Mouse (Mus musculus) kidney, embryonic 16.5 days (tissue): ENCODE data around the gene Pnpla1. TPM values are rescaled to one million over a fixed set of nuclear protein-coding genes. Genes with fewer than 3 reads are reported as not detected.
"Not testable (repeated sequence)": the region's sequence is repeated elsewhere in the genome, so short reads cannot be mapped to it uniquely, and the experiment has no call there.

Experiments used
- ATAC-seq: fragments of 200-750 bp; cut with Nextera tagmentation; 2 replicates; pipeline ENCODE4 v1.8.0; 2017; ENCODE audit warnings: moderate TSS enrichment; ENCODE audit not compliant: low FRiP score, low TSS enrichment
- H3K27ac ChIP-seq: fragments of 300-500 bp; sonication (generic); 2 replicates; pipeline ENCODE4 v1.5.1; 2014; ENCODE audit warnings: low read length
- H3K27me3 ChIP-seq: fragments of 300-500 bp; sonication (generic); 2 replicates; pipeline ENCODE4 v1.6.1; 2014; ENCODE audit warnings: low read length, control low read depth, mixed read lengths; ENCODE audit not compliant: insufficient read depth
- H3K36me3 ChIP-seq: fragments of 300-500 bp; sonication (generic); 2 replicates; pipeline ENCODE4 v1.6.1; 2014; ENCODE audit warnings: low read length, control low read depth, mixed read lengths; ENCODE audit not compliant: insufficient read depth
- H3K4me1 ChIP-seq: fragments of 300-500 bp; sonication (generic); 2 replicates; pipeline ENCODE4 v1.6.1; 2014; ENCODE audit warnings: low read length, control low read depth, mixed read lengths; ENCODE audit not compliant: insufficient read depth
- H3K4me2 ChIP-seq: fragments of 300-500 bp; sonication (generic); replicated peaks from 2 replicates; pipeline ENCODE4 v1.6.1; 2014; ENCODE audit warnings: low read depth, low read length
- H3K4me3 ChIP-seq: fragments of 300-500 bp; sonication (generic); 2 replicates; pipeline ENCODE4 v1.5.1; 2014; ENCODE audit warnings: mild to moderate bottlenecking, low read length
- H3K9ac ChIP-seq: fragments of 300-500 bp; sonication (generic); replicated peaks from 2 replicates; pipeline ENCODE4 v1.6.1; 2014; ENCODE audit warnings: low read length
- H3K9me3 ChIP-seq: fragments of 300-500 bp; sonication (generic); 2 replicates; pipeline ENCODE4 v1.6.1; 2016; ENCODE audit warnings: low read length, control low read depth
- WGBS: fragments of 180-500 bp; shearing (Covaris S2); extraction: QIAGEN DNeasy Blood & Tissue Kit; methylation state at CpG from one replicate; pipeline ENCODE4 v1.1.7; 2014; 5-methylcytosine and 5-hydroxymethylcytosine counted together
- polyA plus RNA-seq: library from polyadenylated mRNA; unstranded; fragments of >200 nt; fragmentation: Nextera tagmentation; extraction: Ambion mirVana; gene quantifications from 2 replicates; pipeline ENCODE4 v1.2.1, GENCODE M21; 2015

Gene Pnpla1
- polyA plus RNA-seq, 1 experiment from 2014 or later: not detected

DNA sequence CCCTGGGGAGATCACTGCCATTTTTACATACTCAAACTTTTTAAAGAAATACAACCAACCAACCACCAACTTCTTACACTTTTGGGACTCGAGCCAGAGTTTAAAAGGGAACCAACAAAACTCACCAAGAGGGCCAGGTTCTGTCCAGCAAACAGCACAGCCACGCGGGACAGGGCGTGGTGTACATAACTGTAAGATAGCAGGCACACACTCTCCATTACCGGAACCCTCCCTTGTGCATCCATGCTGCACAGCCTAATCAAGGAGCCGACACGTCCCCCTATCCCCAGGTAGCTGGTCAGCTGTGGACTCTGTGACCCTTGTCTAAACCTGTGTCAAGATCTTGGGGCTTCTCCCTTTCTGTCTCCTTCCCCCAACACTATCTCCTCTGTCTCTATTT is 20.4 kb upstream of the Pnpla1 start:
- peaks cover 56% of the 10 kb centered on the region for H3K36me3 ChIP-seq

DNA sequence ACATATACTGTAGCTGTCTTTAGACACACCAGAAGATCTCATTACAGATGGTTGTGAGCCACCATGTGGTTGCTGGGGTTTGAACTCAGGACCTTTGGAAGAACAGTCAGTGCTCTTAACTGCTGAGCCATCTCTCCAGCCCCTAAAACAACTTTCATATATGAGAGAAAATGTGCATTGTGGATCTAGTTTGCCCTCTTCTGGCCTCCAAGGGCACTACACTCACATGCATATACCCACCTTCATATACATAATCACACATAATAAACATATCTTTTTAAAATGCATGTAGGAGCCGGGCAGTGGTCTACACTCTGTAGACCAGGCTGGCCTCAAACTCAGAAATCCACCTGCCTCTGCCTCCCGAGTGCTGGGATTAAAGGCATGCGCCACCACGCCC is 16.3 kb upstream of the Pnpla1 start:
- ATAC-seq: not testable (repeated sequence)

More for the DNA sequence above, 20.4 kb upstream of the Pnpla1 start:
- no peak overlapping the region for H3K27ac ChIP-seq
- WGBS: 79% methylated on average over 7 of the region's 7 CpGs
- H3K4me3 ChIP-seq: no peak overlapping the region
- ATAC-seq: no peak
- no peak overlapping the region for H3K4me2 ChIP-seq
- no peak overlapping the region for H3K9ac ChIP-seq
- no peaks in the 10 kb centered on the region for H3K27me3 ChIP-seq
- H3K9me3 ChIP-seq: 0 out of 2 replicates have a peak, but pooled peaks cover 9% of the 10 kb centered on the region
- H3K4me1 ChIP-seq: no peaks in the 10 kb centered on the region

DNA sequence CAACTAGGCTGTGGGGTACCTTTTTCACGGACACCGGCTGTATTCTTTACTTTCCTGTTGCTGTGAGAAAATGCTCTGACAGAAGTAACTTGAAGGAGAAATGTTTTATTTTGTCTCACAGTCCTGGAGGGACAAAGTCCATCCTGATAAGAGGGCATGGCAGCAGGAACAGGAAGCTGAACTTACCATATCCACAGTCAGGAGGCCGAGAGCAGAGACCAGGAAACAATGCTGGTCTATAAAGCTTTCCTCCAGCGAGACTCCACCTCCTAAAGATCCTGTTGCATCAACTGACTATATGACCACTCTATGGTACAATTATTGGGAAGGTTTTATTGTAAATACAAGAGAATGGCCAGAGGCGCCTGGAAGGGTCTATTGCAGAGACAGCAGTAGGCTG is 14.5 kb upstream of the Pnpla1 start:
- Histone ChIP-seq H3K9ac (no peak overlapping the region), H3K36me3 (peaks cover 20% of the 10 kb centered on the region), H3K4me3 (no peak overlapping the region), H3K27ac (no peak overlapping the region), H3K9me3 (0 out of 2 replicates have a peak, but pooled peaks cover 9% of the 10 kb centered on the region), H3K4me1 (no peaks in the 10 kb centered on the region), H3K27me3 (no peaks in the 10 kb centered on the region), H3K4me2 (no peak overlapping the region)
- WGBS: 70% methylated on average over 5 of the region's 5 CpGs
- ATAC-seq: no peak

More for the DNA sequence above, 16.3 kb upstream of the Pnpla1 start:
- peaks cover 37% of the 10 kb centered on the region for H3K36me3 ChIP-seq
- not testable (repeated sequence) for H3K9ac ChIP-seq, H3K9me3 ChIP-seq, H3K4me2 ChIP-seq, H3K4me3 ChIP-seq, H3K4me1 ChIP-seq, H3K27ac ChIP-seq, H3K27me3 ChIP-seq
- WGBS: 97% methylated on average over 4 of the region's 4 CpGs

DNA sequence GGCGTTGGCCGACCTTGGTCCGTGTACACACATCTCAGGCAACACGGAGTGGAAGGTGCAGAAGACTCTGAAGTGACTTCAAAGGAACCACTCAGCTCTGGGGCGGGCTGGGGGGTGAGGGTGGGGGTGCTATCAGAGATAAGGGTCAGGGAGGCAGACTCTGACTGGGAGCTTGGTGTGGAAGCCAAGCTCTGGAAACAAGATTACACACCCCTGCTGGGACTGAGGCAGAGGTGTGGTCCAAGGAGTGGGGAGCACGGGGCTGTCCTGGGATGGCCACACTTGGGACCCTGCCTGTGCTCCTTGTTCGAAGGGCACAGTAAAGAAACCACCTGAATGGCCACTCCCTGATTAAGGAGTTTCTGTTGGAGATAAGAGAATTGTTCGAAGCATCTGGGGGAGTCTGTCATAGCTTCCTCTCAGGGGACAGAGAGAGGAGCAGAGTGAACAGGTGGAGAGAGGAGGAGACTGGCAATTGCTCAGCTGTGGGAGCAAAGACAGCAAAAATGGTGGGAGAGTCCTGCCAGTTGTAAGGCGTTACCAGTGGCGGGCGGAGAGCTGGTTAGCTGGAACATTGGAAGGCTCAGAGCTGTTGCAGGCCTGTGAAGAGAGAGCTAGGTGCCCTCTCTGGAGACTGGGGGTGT is 11.1 kb upstream of the Pnpla1 start:
- no peaks in the 10 kb centered on the region for H3K9me3 ChIP-seq
- H3K27ac ChIP-seq: no peak overlapping the region
- no peak overlapping the region for H3K9ac ChIP-seq
- no peak overlapping the region for H3K4me2 ChIP-seq
- H3K27me3 ChIP-seq: no peaks in the 10 kb centered on the region
- H3K4me3 ChIP-seq: no peak overlapping the region
- WGBS: 61% methylated on average over 11 of the region's 11 CpGs
- H3K4me1 ChIP-seq: no peaks in the 10 kb centered on the region
- H3K36me3 ChIP-seq: no peaks in the 10 kb centered on the region
- no peak for ATAC-seq

DNA sequence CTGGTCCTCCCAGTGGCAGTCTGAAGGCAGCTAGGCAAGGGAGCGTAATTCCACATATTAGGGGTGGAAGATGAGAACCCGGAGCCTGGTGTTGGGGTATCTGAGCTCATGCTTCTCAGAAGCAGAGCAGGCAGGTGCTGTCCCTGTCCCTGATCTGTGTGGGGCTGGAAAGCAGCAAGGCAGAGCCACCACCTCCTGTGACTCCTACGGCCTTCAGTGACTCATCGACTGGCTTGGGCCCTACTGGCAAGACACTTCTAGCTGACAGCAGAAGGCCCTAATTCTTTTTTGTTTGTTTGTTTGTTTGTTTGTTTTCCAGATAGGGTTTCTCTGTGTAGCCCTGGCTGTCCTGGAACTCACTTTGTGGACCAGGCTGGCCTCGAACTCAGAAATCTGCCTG is 7.7 kb upstream of the Pnpla1 start:
- Histone ChIP-seq H3K4me3 (no peak overlapping the region), H3K9me3 (no peaks in the 10 kb centered on the region), H3K27ac (no peak overlapping the region), H3K9ac (no peak overlapping the region), H3K4me1 (no peaks in the 10 kb centered on the region; the same call in 1 of the 2 replicates), H3K27me3 (no peaks in the 10 kb centered on the region), H3K4me2 (no peak overlapping the region), H3K36me3 (no peaks in the 10 kb centered on the region)
- WGBS: 92% methylated on average over 5 of the region's 5 CpGs
- no peak for ATAC-seq

DNA sequence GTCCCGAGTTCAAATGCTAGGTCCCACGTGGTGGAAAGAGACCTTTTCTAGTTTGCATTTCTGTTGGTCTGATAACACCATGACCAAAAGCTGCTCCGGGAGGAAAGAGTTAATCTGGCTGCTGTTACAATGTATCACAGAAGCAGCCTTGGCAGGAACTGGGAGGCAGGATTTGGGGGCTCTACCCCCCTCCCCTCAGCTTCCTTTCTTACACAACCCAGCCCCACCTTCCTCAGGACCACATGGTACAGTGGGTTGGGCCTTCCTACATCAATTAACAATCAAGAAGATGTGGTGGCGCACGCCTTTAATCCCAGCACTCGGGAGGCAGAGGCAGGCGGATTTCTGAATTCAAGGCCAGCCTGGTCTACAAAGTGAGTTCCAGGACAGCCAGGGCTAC is 3.8 kb upstream of the Pnpla1 start:
- no peaks in the 10 kb centered on the region for H3K36me3 ChIP-seq
- H3K27me3 ChIP-seq: no peaks in the 10 kb centered on the region
- no peak overlapping the region for H3K27ac ChIP-seq
- WGBS: 82% methylated on average over 7 of the region's 7 CpGs
- H3K4me1 ChIP-seq: peaks cover 5% of the 10 kb centered on the region; the same call in 1 of the 2 replicates
- no peak overlapping the region for H3K9ac ChIP-seq
- H3K9me3 ChIP-seq: peaks cover 10% of the 10 kb centered on the region
- H3K4me3 ChIP-seq: no peak overlapping the region
- H3K4me2 ChIP-seq: no peak overlapping the region
- ATAC-seq: no peak

DNA sequence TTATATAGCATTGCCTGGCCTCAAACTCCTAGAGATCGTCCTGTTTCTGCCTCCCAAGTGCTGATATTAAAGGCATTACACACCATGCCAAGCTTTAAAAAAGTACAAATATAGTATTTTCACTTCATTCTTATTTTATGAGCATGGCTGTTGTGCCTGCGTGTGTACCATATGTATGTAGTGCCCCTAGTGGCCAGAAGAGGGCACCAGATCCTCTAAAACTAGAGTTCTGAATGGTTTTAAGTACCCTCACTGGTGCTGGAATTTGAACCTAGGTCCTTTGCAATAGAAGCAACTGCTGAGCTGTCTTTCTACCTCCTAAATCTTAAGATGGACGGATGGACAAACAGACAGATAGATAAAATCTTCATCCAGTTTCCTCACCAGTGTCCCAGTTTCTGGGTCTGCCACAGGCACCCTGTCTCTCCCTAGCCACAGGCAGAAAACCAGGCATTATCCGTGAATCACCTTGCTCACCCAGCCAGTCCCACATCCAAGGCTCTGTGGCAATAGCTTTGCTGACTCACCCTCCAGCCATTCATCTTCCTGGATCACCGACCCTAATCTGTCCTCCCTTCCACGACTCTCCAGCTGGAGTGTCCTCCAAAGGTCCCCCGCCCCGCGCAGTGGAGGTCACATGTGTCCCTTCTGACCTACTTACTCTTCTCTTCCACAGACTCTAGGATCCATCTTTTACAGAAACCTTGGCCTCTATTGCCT is 2.9 kb upstream of the Pnpla1 start:
- Histone ChIP-seq H3K27ac (0 out of 2 replicates have a peak overlapping the region, but pooled peaks have one; percentile 41), H3K36me3 (no peaks in the 10 kb centered on the region), H3K27me3 (no peaks in the 10 kb centered on the region), H3K4me1 (peaks cover 5% of the 10 kb centered on the region; the same call in 1 of the 2 replicates), H3K4me2 (no peak overlapping the region), H3K4me3 (no peak overlapping the region), H3K9me3 (peaks cover 10% of the 10 kb centered on the region), H3K9ac (no peak overlapping the region)
- 51% methylated on average over 9 of the region's 9 CpGs for WGBS
- ATAC-seq: peak; percentile 44; the same call in 1 of the 2 replicates

DNA sequence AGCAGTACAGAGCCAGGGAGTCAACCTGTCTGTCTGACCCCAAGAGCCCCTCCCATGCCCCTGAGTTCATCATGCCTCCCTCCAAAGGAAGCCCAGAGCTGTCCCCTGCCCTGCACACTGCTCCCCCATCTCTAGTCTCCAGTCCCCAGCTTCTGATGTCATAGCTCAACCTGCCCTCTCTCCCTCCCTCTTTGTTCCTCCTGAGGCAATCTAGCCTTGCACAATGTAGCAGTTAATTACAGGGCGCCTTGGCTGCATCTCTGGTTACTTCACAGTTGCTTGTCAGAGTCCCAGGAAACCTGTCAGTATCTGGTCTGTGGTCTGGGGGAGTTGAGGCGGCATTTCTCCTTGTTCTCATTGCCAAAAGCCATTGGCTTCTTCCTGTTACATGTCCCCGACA is 2.2 kb upstream of the Pnpla1 start:
- no peak overlapping the region for H3K4me2 ChIP-seq
- H3K9ac ChIP-seq: no peak overlapping the region
- WGBS: 41% methylated on average over 3 of the region's 3 CpGs
- H3K9me3 ChIP-seq: peaks cover 10% of the 10 kb centered on the region
- 0 out of 2 replicates have a peak overlapping the region, but pooled peaks have one; percentile 41 for H3K27ac ChIP-seq
- ATAC-seq: 0 out of 2 replicates have a peak, but pooled peaks have one; percentile 27
- no peaks in the 10 kb centered on the region for H3K36me3 ChIP-seq
- no peak overlapping the region for H3K4me3 ChIP-seq
- no peaks in the 10 kb centered on the region for H3K27me3 ChIP-seq
- peaks cover 5% of the 10 kb centered on the region; the same call in 1 of the 2 replicates for H3K4me1 ChIP-seq

DNA sequence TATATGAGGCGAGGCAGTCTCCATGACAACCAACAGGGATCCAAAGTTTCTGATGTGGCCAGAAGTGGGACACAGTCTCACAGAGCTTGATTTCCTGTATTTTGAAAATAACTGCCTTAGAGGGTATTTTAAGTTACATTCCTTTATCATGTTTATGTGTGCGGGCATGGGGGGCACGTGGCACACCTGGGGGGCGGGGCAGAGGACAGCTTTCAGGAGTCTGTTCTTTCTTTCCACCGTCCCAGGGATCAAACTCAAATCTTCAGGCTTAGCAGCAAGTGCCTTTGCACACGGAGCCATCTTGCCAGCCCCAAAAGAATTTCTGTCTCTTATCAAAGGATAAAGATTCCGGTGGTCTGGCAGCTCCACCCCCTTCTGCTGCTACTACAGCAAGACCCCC is 5.7 kb downstream of the Pnpla1 start:
- ATAC-seq: no peak
- Histone ChIP-seq H3K4me2 (no peak overlapping the region), H3K4me1 (no peaks in the 10 kb centered on the region), H3K27ac (no peak overlapping the region), H3K9me3 (no peaks in the 10 kb centered on the region), H3K27me3 (no peaks in the 10 kb centered on the region), H3K9ac (no peak overlapping the region), H3K36me3 (no peaks in the 10 kb centered on the region), H3K4me3 (no peak overlapping the region)
- WGBS: 80% methylated on average over 7 of the region's 7 CpGs

DNA sequence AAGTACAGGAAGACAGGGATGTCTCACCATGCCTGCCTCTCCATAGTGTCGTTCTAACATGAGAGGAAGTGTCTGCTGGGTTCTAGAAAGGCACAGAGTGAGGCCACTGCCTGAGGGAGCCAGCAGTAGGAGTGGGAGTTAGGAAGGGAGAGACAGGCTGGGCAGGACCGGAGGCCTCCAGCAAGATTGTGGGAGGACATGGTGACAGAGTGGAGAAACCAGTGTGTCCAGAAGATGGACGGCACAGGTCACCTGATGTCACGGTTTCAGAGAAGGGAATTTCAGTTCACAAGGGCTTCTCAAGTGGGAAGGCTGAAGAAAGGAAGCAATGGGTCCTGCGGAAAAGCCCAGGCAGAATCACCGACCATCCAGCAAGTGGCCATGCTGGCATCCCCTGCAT is 6.3 kb downstream of the Pnpla1 start:
- Histone ChIP-seq H3K4me3 (no peak overlapping the region), H3K4me2 (no peak overlapping the region), H3K27ac (no peak overlapping the region), H3K27me3 (no peaks in the 10 kb centered on the region), H3K36me3 (no peaks in the 10 kb centered on the region), H3K9me3 (no peaks in the 10 kb centered on the region), H3K4me1 (no peaks in the 10 kb centered on the region), H3K9ac (no peak overlapping the region)
- ATAC-seq: no peak
- 36% methylated on average over 6 of the region's 6 CpGs for WGBS
